Mouse (Mus musculus) embryonic fibroblast, embryonic 13.5 days (primary cell): ENCODE measurements around the gene Tnfrsf13b. TPM values are rescaled to one million over a fixed set of nuclear protein-coding genes. Genes with fewer than 3 reads are reported as not detected.
A peak's percentile ranks its signal among the peaks of the same experiment; 100 is the strongest.
"Not testable (repeated sequence)": the region's sequence is repeated elsewhere in the genome, so short reads cannot be mapped to it uniquely, and the experiment has no call there.

Experiments used
- H3K27ac ChIP-seq: 2 replicates; pipeline ENCODE4 v1.5.1; 2012; ENCODE audit warnings: low read length, control low read depth, inconsistent platforms; ENCODE audit not compliant: insufficient read depth
- H3K4me1 ChIP-seq: 2 replicates; pipeline ENCODE4 v1.6.1; 2011; ENCODE audit warnings: low read length; ENCODE audit not compliant: control insufficient read depth, insufficient read depth
- H3K4me3 ChIP-seq: 2 replicates; pipeline ENCODE4 v1.5.1; 2011; ENCODE audit warnings: mild to moderate bottlenecking, control low read depth, low read length; ENCODE audit not compliant: insufficient read depth
- CTCF ChIP-seq: IDR thresholded peaks from 2 replicates; pipeline ENCODE4 v1.5.1; 2011; ENCODE audit warnings: mild to moderate bottlenecking, control low read depth, low read length, moderate library complexity, borderline replicate concordance; ENCODE audit not compliant: insufficient read depth
- POLR2A ChIP-seq: IDR thresholded peaks from 2 replicates; pipeline ENCODE4 v1.6.1; 2011; ENCODE audit warnings: low read depth, mild to moderate bottlenecking, control low read depth, low read length, moderate library complexity
- polyA plus RNA-seq: library from polyadenylated mRNA; stranded (reverse); fragments of >200 nt; gene quantifications from 2 replicates; pipeline ENCODE4 v1.2.4, GENCODE M21; 2011; ENCODE audit warnings: low read depth; ENCODE audit not compliant: missing spikeins, insufficient read length

The Tnfrsf13b gene
- polyA plus RNA-seq, 1 experiment, result not detected

DNA sequence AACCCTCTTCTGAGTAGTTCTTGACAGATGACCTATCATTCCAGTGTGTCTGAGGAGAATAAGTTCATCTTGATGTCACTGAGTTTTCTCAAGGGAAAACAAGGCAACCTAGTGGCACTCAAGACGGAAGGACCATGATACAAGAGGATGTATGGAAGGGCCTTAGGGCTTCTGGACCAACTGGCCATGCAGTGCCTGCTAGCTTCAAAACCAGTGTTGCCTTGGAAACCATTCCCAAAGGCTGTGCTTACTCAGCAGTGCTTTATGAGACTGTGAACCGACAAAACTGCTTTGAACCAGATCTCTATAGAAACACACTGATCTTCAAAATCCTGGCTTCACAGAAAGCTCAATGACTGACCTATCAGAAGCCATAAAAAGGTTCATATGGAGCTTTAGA is 64.2 kb downstream of the Tnfrsf13b start:
- no peak overlapping the region for H3K27ac ChIP-seq
- no peak overlapping the region for H3K4me3 ChIP-seq
- no peaks in the 10 kb centered on the region for H3K4me1 ChIP-seq
- TF ChIP-seq CTCF (no peak), POLR2A (no peak)

DNA sequence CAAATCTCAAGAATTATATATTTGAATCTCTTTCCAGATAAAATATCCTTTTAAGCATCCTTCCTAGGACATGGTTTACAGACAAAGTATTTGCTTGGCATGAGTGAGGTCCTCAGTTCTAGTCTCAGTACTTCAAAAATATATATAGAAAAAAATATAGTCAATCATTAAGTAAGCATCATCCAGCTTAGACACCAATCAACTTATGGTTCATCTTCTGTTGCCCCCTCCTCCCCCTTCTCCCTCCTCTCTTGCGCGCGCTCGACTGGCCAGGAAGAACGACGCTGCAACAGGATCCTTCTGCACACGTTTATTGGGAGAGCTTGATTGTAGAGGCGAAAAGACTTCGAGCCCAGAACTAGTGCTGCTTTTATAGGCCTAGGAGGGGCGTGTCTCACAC is 65.6 kb downstream of the Tnfrsf13b start:
- H3K27ac ChIP-seq, H3K4me3 ChIP-seq, H3K4me1 ChIP-seq: not testable (repeated sequence)

DNA sequence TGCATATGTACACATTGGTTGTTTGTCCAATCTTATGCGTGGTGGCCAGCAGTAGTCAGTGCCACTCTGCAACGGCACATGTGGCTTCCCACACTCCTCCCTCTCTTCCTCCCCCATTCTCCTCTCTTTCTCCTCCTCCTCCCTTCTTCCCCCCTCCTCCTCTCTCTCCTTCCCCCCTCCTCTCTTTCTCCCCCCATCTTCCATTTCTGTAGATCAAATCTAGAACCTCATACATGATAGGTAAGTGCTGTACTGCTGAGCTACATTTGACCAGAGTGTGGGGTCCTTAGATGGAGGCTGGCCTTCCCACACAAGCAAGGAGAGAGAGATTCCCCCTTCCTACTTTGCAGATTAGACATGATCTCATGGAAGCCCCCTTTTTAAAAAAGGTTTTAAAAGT is 66.2 kb downstream of the Tnfrsf13b start:
- no peak overlapping the region for H3K4me3 ChIP-seq
- H3K4me1 ChIP-seq, result no peaks in the 10 kb centered on the region
- TF ChIP-seq CTCF (no peak), POLR2A (no peak)
- no peak overlapping the region for H3K27ac ChIP-seq

DNA sequence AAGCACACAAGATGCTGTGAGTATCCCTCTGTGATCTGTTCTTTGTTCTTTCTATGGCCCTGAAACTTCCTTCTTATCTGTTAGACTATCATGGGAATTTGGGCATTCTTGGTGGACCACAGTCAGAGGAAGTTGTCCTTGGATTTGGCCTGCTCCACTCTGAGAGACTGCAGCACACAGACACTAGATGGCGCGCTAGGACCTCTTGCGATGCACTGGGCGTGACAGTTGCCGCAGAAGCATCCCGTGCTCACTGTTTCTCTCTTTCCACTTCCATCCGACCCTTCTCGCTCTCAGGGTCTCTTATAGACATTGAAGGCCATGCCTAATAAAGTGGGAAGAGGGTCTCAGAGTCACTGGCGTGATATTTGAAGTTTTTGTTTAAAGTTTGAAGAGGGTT is 66.8 kb downstream of the Tnfrsf13b start:
- TF ChIP-seq POLR2A (no peak), CTCF (peak; percentile 100)
- Histone ChIP-seq H3K27ac (no peak overlapping the region), H3K4me3 (no peak overlapping the region), H3K4me1 (no peaks in the 10 kb centered on the region)

DNA sequence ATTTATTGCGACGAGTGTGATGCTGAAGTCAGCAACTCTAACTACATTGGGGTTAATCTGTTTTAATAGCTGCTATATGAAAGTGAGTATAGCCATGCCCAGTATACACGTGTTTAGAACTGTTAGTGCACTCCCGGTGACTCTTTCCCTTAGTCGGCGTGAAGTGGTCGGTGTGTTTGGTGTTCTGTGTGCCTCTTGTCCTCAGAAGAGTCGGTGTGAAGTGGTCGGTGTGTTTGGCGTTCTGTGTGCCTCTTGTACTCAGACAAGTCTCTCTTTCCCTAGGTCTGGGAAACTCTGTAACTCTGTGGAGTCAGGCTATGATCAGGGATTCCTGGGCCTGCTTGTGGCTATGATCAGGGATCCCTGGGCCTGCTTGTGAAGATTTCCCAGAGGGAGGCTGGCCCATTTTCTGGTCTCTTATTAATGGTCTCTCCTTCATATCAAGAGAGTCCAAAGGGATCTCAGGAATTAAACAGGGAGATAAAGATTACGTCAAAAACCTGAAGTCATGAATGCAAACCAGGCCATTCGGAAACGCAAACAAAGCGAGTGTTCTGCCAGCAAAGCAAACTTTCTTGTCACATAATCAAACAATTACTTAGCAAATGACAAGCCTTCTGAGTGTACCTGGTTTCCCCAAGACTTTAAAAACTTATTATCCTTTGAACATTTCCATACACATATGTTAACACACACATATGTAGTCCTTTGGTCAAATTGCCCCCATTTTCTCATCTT is 70.2 kb downstream of the Tnfrsf13b start:
- H3K4me1 ChIP-seq, result peaks cover 9% of the 10 kb centered on the region
- H3K4me3 ChIP-seq, result no peak overlapping the region
- no peak for TF ChIP-seq POLR2A
- no peak for TF ChIP-seq CTCF
- H3K27ac ChIP-seq, result no peak overlapping the region

DNA sequence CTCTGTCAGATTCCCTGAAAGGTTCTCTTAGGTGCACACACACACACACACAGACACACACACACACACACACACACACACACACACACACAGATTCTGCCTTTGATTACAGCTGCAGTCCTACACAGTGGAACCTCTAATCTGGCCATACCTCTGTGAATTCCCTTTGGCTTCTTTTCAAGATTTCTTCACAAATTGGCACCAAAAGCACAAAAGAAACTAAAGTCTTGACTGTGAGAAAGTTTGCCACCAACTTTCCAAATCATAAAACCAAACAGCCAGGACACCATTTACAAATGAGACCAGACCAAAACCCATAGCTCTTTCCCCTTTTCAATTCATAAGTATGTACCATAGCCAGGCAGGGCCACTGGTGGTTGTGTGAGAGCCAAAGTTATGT is 71.4 kb downstream of the Tnfrsf13b start:
- TF ChIP-seq CTCF (no peak), POLR2A (no peak)
- Histone ChIP-seq H3K4me1 (peaks cover 9% of the 10 kb centered on the region), H3K27ac (no peak overlapping the region), H3K4me3 (no peak overlapping the region)

Other genes with a start within 250 kb of the Tnfrsf13b start
- gene Tmem11, start 247.5 kb upstream of the Tnfrsf13b start, polyA plus RNA-seq, result 31.9 and 34.2 TPM in 2 replicates
- 11.7 and 15.1 TPM in 2 replicates for gene Natd1, start 212.0 kb upstream of the Tnfrsf13b start, polyA plus RNA-seq
- gene Map2k3, start 194.7 kb upstream of the Tnfrsf13b start, polyA plus RNA-seq, result 53.3 and 59.2 TPM in 2 replicates
- gene Kcnj12, start 104.2 kb upstream of the Tnfrsf13b start, polyA plus RNA-seq, result not detected in 2 replicates
- gene Usp22, start 48.3 kb downstream of the Tnfrsf13b start, polyA plus RNA-seq, result 99.6 and 117 TPM in 2 replicates
- 0.50 and 1.1 TPM in 2 replicates for gene Aldh3a1, start 80.8 kb downstream of the Tnfrsf13b start, polyA plus RNA-seq
- gene Aldh3a2, start 140.7 kb downstream of the Tnfrsf13b start, polyA plus RNA-seq, result 42.5 and 50.3 TPM in 2 replicates
- not detected in 2 replicates for gene Slc47a2, start 216.1 kb downstream of the Tnfrsf13b start, polyA plus RNA-seq